In the genomic region with DNA sequence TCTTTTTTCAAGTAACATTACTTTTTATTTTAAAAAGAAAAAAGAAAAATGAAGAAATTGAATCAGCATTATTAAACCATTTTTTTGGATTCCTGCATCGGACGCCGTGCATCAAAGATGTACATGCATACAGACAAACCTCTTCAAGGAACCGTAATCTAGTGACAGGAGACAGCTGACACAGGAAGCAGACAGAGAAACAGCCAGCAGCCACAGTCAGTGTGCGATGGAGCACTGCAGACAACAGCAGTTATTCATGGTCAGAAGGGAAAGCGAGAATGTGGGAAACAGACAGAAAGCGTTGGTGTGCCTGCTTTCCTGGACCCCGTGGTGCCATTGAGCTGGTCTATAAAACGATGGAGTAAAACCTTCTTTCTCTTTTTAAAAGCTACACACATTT, we compare ENCODE assay signal across 23 mouse cellular contexts.
DNase-seq lines count a peak whose midpoint lies in the region; ATAC-seq lines count a peak whose summit lies in the region.
"Had no signal": no experiment of that assay in that cellular context is flagged by ENCODE, and none has a peak within 500 bp of the region (broad histone marks: within the 10 kb centered on the region; RNA-seq: fewer than 3 reads in every experiment).

No protein-coding gene starts in this region.

- H3K4me1 ChIP-seq in heart, embryonic 13.5 days, result peaks cover 20% of the 10 kb centered on the region
- peaks cover 12% of the 10 kb centered on the region; the same call in 1 of the 2 replicates for H3K4me1 ChIP-seq in limb, embryonic 12.5 days (replicated peaks)
- H3K4me1 ChIP-seq in limb, embryonic 10.5 days, result peaks cover 17% of the 10 kb centered on the region; the same call in 1 of the 2 replicates
- H3K4me1 ChIP-seq in hindbrain, embryonic 13.5 days (replicated peaks), result peaks cover 38% of the 10 kb centered on the region
- peaks cover 31% of the 10 kb centered on the region for H3K4me1 ChIP-seq in neural tube, embryonic 12.5 days
- H3K4me1 ChIP-seq: liver, embryonic 13.5 days had no signal

- H3K27me3 ChIP-seq in heart, embryonic 13.5 days (replicated peaks), result no peaks in the 10 kb centered on the region
- H3K27me3 ChIP-seq in limb, embryonic 12.5 days, result no peaks in the 10 kb centered on the region
- no peaks in the 10 kb centered on the region for H3K27me3 ChIP-seq in limb, embryonic 10.5 days (ENCODE audit: low read depth, poor library complexity, severe bottlenecking)
- no peaks in the 10 kb centered on the region for H3K27me3 ChIP-seq in hindbrain, embryonic 13.5 days
- H3K27me3 ChIP-seq in neural tube, embryonic 12.5 days (replicated peaks), result no peaks in the 10 kb centered on the region
- H3K27me3 ChIP-seq: limb, embryonic 13.5 days; liver, embryonic 13.5 days; stomach, embryonic 15.5 days had no signal

- peaks cover 2% of the 10 kb centered on the region for H3K9me3 ChIP-seq in heart, embryonic 13.5 days
- no peaks in the 10 kb centered on the region for H3K9me3 ChIP-seq in limb, embryonic 12.5 days
- H3K9me3 ChIP-seq in limb, embryonic 10.5 days (replicated peaks), result no peaks in the 10 kb centered on the region
- H3K9me3 ChIP-seq in hindbrain, embryonic 13.5 days, result peaks cover 3% of the 10 kb centered on the region; the same call in 1 of the 2 replicates
- H3K9me3 ChIP-seq in neural tube, embryonic 12.5 days, result no peaks in the 10 kb centered on the region
- H3K9me3 ChIP-seq: liver, embryonic 13.5 days; stomach, embryonic 15.5 days had no signal

- intact Hi-C loops in heart, postnatal 10 days (cut with DNase I), result loop anchor here (5.0 kb wide), 1 partner anchor 167 kb away; no protein-coding TSS in a partner anchor
- intact Hi-C loops in gastrocnemius, postnatal 36 days (cut with DNase I), result loop anchor here (5.0 to 10.0 kb wide), 3 partner anchors 325 to 695 kb away; partner anchors contain the start of gene Map1b

- H3K27ac ChIP-seq in heart, embryonic 13.5 days (replicated peaks), result no peak overlapping the region
- peak overlapping the region; percentile 50; the same call in 1 of the 2 replicates for H3K27ac ChIP-seq in limb, embryonic 12.5 days
- H3K27ac ChIP-seq in limb, embryonic 10.5 days, result no peak overlapping the region
- 0 out of 2 replicates have a peak overlapping the region, but pooled peaks have one; percentile 10 for H3K27ac ChIP-seq in hindbrain, embryonic 13.5 days
- no peak overlapping the region; the same call in 1 of the 2 replicates for H3K27ac ChIP-seq in neural tube, embryonic 12.5 days
- H3K27ac ChIP-seq: limb, embryonic 13.5 days; liver, embryonic 13.5 days; stomach, embryonic 15.5 days had no signal

- ATAC-seq in heart, embryonic 13.5 days (ENCODE audit: extremely low read depth, insufficient number of reproducible peaks, low FRiP score, low TSS enrichment), result no peak
- no peak for ATAC-seq in limb, embryonic 12.5 days (ENCODE audit: insufficient number of reproducible peaks, insufficient read depth, low FRiP score, low TSS enrichment, low read depth)
- no peak for ATAC-seq in hindbrain, embryonic 13.5 days (ENCODE audit: low FRiP score)
- peak; percentile 21; the same call in 1 of the 2 replicates for ATAC-seq in neural tube, embryonic 12.5 days (ENCODE audit: low FRiP score, low read depth)
- ATAC-seq in frontal cortex, adult (ENCODE audit: low TSS enrichment), result no peak
- ATAC-seq: CD4-positive, CD25-positive, alpha-beta regulatory T cell, adult 4 months; forebrain, postnatal 0 days had no signal

- H3K36me3 ChIP-seq in heart, embryonic 13.5 days, result no peaks in the 10 kb centered on the region; the same call in 1 of the 2 replicates
- H3K36me3 ChIP-seq in limb, embryonic 12.5 days, result no peaks in the 10 kb centered on the region
- H3K36me3 ChIP-seq in limb, embryonic 10.5 days, result no peaks in the 10 kb centered on the region
- no peaks in the 10 kb centered on the region for H3K36me3 ChIP-seq in hindbrain, embryonic 13.5 days
- no peaks in the 10 kb centered on the region for H3K36me3 ChIP-seq in neural tube, embryonic 12.5 days
- H3K36me3 ChIP-seq: limb, embryonic 13.5 days; liver, embryonic 13.5 days; stomach, embryonic 15.5 days had no signal

- no peak overlapping the region for H3K4me3 ChIP-seq in heart, embryonic 13.5 days
- no peak overlapping the region for H3K4me3 ChIP-seq in limb, embryonic 12.5 days (replicated peaks)
- H3K4me3 ChIP-seq in limb, embryonic 10.5 days, result no peak overlapping the region
- no peak overlapping the region for H3K4me3 ChIP-seq in hindbrain, embryonic 13.5 days
- no peak overlapping the region for H3K4me3 ChIP-seq in neural tube, embryonic 12.5 days
- H3K4me3 ChIP-seq: limb, embryonic 13.5 days; liver, embryonic 13.5 days; stomach, embryonic 15.5 days had no signal

- 59% methylated on average over 9 of the region's 9 CpGs for WGBS in heart, embryonic 13.5 days
- 63% methylated on average over 9 of the region's 9 CpGs for WGBS in limb, embryonic 12.5 days
- 69% methylated on average over 9 of the region's 9 CpGs for WGBS in limb, embryonic 10.5 days
- WGBS in hindbrain, embryonic 13.5 days, result 50% methylated on average over 9 of the region's 9 CpGs
- 32% methylated on average over 9 of the region's 9 CpGs for WGBS in neural tube, embryonic 12.5 days

- DNase-seq in heart, postnatal 10 days, result no peak
- no peak for DNase-seq in limb, embryonic 10.5 days (ENCODE audit: low spot score)
- no peak for DNase-seq in gastrocnemius, postnatal 36 days
- DNase-seq: adrenal gland, postnatal 25 days; cerebellum, adult 9-11 months; forebrain, postnatal 0 days; gastrocnemius, postnatal 25 days; kidney, adult 11 months; kidney, postnatal 25 days; layer of hippocampus, postnatal 36 days; liver, embryonic 13.5 days; lung, embryonic 14.5 days; right cerebral cortex, adult 18-20 months; right cerebral cortex, postnatal 4 days; thymus, postnatal 36 days had no signal

- H3K9ac ChIP-seq in heart, embryonic 13.5 days, result no peak overlapping the region
- 0 out of 2 replicates have a peak overlapping the region, but pooled peaks have one; percentile 18 for H3K9ac ChIP-seq in limb, embryonic 12.5 days (replicated peaks)
- H3K9ac ChIP-seq in hindbrain, embryonic 13.5 days, result no peak overlapping the region
- peak overlapping the region; percentile 22; the same call in 1 of the 2 replicates for H3K9ac ChIP-seq in neural tube, embryonic 12.5 days
- H3K9ac ChIP-seq: forebrain, postnatal 0 days; limb, embryonic 13.5 days; liver, embryonic 13.5 days; lung, embryonic 14.5 days; stomach, embryonic 15.5 days had no signal

- H3K4me2 ChIP-seq in heart, embryonic 13.5 days, result peak overlapping the region; percentile 20; the same call in 1 of the 2 replicates
- no peak overlapping the region for H3K4me2 ChIP-seq in limb, embryonic 12.5 days
- H3K4me2 ChIP-seq in hindbrain, embryonic 13.5 days, result peak overlapping the region; percentile 2; the same call in 1 of the 2 replicates
- H3K4me2 ChIP-seq in neural tube, embryonic 12.5 days (replicated peaks), result peak overlapping the region; percentile 44
- H3K4me2 ChIP-seq: limb, embryonic 13.5 days; liver, embryonic 13.5 days; lung, embryonic 14.5 days; stomach, embryonic 15.5 days had no signal

Comparison
In these comparisons a context has a peak if more than half of its experiments do, and no peak if none do; other contexts are left out.
1. H3K27ac ChIP-seq: peak in limb, embryonic 12.5 days (single experiment) and hindbrain, embryonic 13.5 days (single experiment); none in heart, embryonic 13.5 days (single experiment), limb, embryonic 10.5 days (single experiment) and neural tube, embryonic 12.5 days (single experiment).
2. H3K9ac ChIP-seq: peak in limb, embryonic 12.5 days (single experiment) and neural tube, embryonic 12.5 days (single experiment); none in heart, embryonic 13.5 days (single experiment) and hindbrain, embryonic 13.5 days (single experiment).